19 mouse cellular contexts compared by ENCODE assay signal in the genomic region with DNA sequence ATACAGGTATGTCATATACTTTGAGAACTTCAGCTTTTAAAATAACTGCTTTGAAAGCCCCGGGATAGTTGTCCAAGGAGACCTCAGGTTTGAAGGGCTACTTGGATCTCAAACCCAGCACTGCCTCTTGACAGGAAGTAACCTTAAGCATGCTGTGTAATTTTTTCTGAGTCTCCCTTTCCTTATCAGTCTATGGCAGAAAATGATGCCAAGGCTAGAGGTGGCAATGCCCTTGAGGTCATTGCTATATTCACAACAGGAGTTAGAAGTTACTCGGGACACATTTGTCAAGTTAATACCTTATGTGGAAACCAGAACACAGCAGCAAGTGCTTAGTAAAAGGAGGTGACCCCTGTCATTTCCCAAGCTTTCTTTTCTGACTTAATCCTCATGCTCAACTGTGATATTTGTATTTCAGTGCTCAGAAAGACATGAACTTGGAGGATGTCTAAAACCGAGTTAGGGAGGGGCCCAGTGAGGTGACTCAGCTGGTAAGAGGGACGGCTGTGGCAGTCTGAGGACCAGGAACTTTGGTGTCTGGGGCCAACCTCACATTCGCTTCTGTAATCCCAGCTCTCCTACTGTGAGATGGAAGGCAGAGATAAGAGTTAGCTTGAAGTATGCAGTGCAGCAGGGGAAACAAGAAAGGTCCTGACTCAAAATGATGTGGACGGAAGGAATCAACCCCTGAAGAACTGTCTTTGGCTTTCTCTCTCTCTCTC. TPM values are rescaled to one million over a fixed set of nuclear protein-coding genes. Genes with fewer than 3 reads are reported as not detected.
DNase-seq lines count a peak whose midpoint lies in the region; ATAC-seq and TF ChIP-seq lines count a peak whose summit lies in the region.
"Had no signal": no experiment of that assay in that cellular context is flagged by ENCODE, and none has a peak within 500 bp of the region (broad histone marks: within the 10 kb centered on the region; RNA-seq: fewer than 3 reads in every experiment).

No protein-coding gene starts in this region.

- 38% methylated on average over 6 of the region's 6 CpGs for WGBS in heart, postnatal 0 days
- 53% methylated on average over 6 of the region's 6 CpGs for WGBS in intestine, embryonic 16.5 days
- 42% methylated on average over 6 of the region's 6 CpGs for WGBS in stomach, embryonic 15.5 days

- H3K36me3 ChIP-seq in heart, postnatal 0 days (replicated peaks; ENCODE audit: control insufficient read depth, insufficient read depth, low read length) = no peaks in the 10 kb centered on the region
- H3K36me3 ChIP-seq in intestine, embryonic 16.5 days (ENCODE audit: control insufficient read depth, insufficient read depth, low read length) = no peaks in the 10 kb centered on the region
- no peaks in the 10 kb centered on the region for H3K36me3 ChIP-seq in stomach, embryonic 15.5 days
- H3K36me3 ChIP-seq: embryonic facial prominence, embryonic 10.5 days; forebrain, embryonic 15.5 days; heart, embryonic 13.5 days; kidney, embryonic 15.5 days; limb, embryonic 15.5 days; neural tube, embryonic 13.5 days had no signal

- no peak for TF ChIP-seq CTCF in heart, postnatal 0 days (IDR thresholded peaks at IDR 0.05; ENCODE audit: low read depth)

- no peak overlapping the region for H3K4me2 ChIP-seq in heart, postnatal 0 days (ENCODE audit: low read depth, low read length)
- H3K4me2 ChIP-seq in intestine, embryonic 16.5 days (ENCODE audit: low read depth, low read length) = no peak overlapping the region
- H3K4me2 ChIP-seq in stomach, embryonic 15.5 days = no peak overlapping the region
- H3K4me2 ChIP-seq: forebrain, embryonic 15.5 days; heart, embryonic 13.5 days; kidney, embryonic 15.5 days; limb, embryonic 15.5 days; lung, embryonic 14.5 days; neural tube, embryonic 13.5 days had no signal

- H3K9ac ChIP-seq in heart, postnatal 0 days (replicated peaks; ENCODE audit: low read depth, low read length) = no peak overlapping the region
- H3K9ac ChIP-seq in intestine, embryonic 16.5 days (ENCODE audit: low read depth, low read length) = no peak overlapping the region
- H3K9ac ChIP-seq in stomach, embryonic 15.5 days = no peak overlapping the region
- H3K9ac ChIP-seq: forebrain, embryonic 15.5 days; heart, embryonic 13.5 days; kidney, embryonic 15.5 days; limb, embryonic 15.5 days; lung, embryonic 14.5 days; neural tube, embryonic 13.5 days had no signal

- intact Hi-C loops in heart, postnatal 10 days (cut with DNase I) = loop anchor here (5.0 kb wide), 1 partner anchor 66 kb away; no protein-coding TSS in a partner anchor

- no peak for TF ChIP-seq EP300 in heart, postnatal 0 days (IDR thresholded peaks at IDR 0.05; ENCODE audit: low read depth)

- peak; percentile 36; the same call in 1 of the 2 replicates for ATAC-seq in heart, postnatal 0 days (ENCODE audit: insufficient read depth, low read depth)
- peak; percentile 59 for ATAC-seq in intestine, embryonic 16.5 days
- ATAC-seq in stomach, embryonic 15.5 days (ENCODE audit: insufficient read depth, low FRiP score, low read depth) = 0 out of 2 replicates have a peak, but pooled peaks have one; percentile 5
- ATAC-seq: forebrain, embryonic 15.5 days had no signal

- peak; percentile 43 for DNase-seq in heart, postnatal 0 days (ENCODE audit: low spot score)
- DNase-seq in heart, postnatal 10 days = no peak
- peak; percentile 7 for DNase-seq in CD4-positive helper T cell, adult 2 months (ENCODE audit: low read depth, low spot score)
- no peak for DNase-seq in layer of hippocampus, postnatal 25 days (ENCODE audit: extremely low spot score in 1 of 2, low spot score in 1 of 2)
- DNase-seq in yolk sac, embryonic 10.5 days (ENCODE audit: low spot score) = no peak
- DNase-seq in kidney, adult 9 months = no peak
- DNase-seq: cerebellum, adult 11-12 months; cerebellum, postnatal 25 days; lung, embryonic 14.5 days; right cerebral cortex, postnatal 4 days; thymus, postnatal 14 days had no signal

- peak overlapping the region; percentile 39 for H3K27ac ChIP-seq in heart, postnatal 0 days (ENCODE audit: low read depth)
- H3K27ac ChIP-seq in intestine, embryonic 16.5 days (ENCODE audit: low read length) = no peak overlapping the region
- H3K27ac ChIP-seq in stomach, embryonic 15.5 days = no peak overlapping the region
- H3K27ac ChIP-seq: embryonic facial prominence, embryonic 10.5 days; forebrain, embryonic 15.5 days; heart, embryonic 13.5 days; kidney, embryonic 15.5 days; limb, embryonic 15.5 days; neural tube, embryonic 13.5 days had no signal

- no peaks in the 10 kb centered on the region for H3K9me3 ChIP-seq in heart, postnatal 0 days (replicated peaks; ENCODE audit: control insufficient read depth, low read length)
- no peaks in the 10 kb centered on the region for H3K9me3 ChIP-seq in intestine, embryonic 16.5 days (ENCODE audit: control insufficient read depth, low read length)
- H3K9me3 ChIP-seq in stomach, embryonic 15.5 days = no peaks in the 10 kb centered on the region
- H3K9me3 ChIP-seq: embryonic facial prominence, embryonic 10.5 days; forebrain, embryonic 15.5 days; heart, embryonic 13.5 days; kidney, embryonic 15.5 days; limb, embryonic 15.5 days; neural tube, embryonic 13.5 days had no signal

- peaks cover 15% of the 10 kb centered on the region for H3K4me1 ChIP-seq in heart, postnatal 0 days (ENCODE audit: control insufficient read depth, insufficient read depth)
- H3K4me1 ChIP-seq in intestine, embryonic 16.5 days (ENCODE audit: control insufficient read depth, insufficient read depth, low read length) = 0 out of 2 replicates have a peak, but pooled peaks cover 11% of the 10 kb centered on the region
- H3K4me1 ChIP-seq in stomach, embryonic 15.5 days = no peaks in the 10 kb centered on the region
- H3K4me1 ChIP-seq: forebrain, embryonic 15.5 days; limb, embryonic 15.5 days; neural tube, embryonic 13.5 days had no signal

- no peak overlapping the region for H3K4me3 ChIP-seq in heart, postnatal 0 days (ENCODE audit: low read depth, low read length)
- H3K4me3 ChIP-seq in intestine, embryonic 16.5 days (ENCODE audit: low read length) = no peak overlapping the region
- no peak overlapping the region for H3K4me3 ChIP-seq in stomach, embryonic 15.5 days (replicated peaks)
- H3K4me3 ChIP-seq: embryonic facial prominence, embryonic 10.5 days; forebrain, embryonic 15.5 days; heart, embryonic 13.5 days; kidney, embryonic 15.5 days; limb, embryonic 15.5 days; neural tube, embryonic 13.5 days had no signal

- H3K27me3 ChIP-seq in heart, postnatal 0 days (ENCODE audit: control insufficient read depth, insufficient read depth, low read length) = no peaks in the 10 kb centered on the region
- no peaks in the 10 kb centered on the region for H3K27me3 ChIP-seq in intestine, embryonic 16.5 days (replicated peaks; ENCODE audit: control insufficient read depth, insufficient read depth, low read length)
- no peaks in the 10 kb centered on the region for H3K27me3 ChIP-seq in stomach, embryonic 15.5 days (replicated peaks)
- H3K27me3 ChIP-seq: forebrain, embryonic 15.5 days; heart, embryonic 13.5 days; kidney, embryonic 15.5 days; limb, embryonic 15.5 days; neural tube, embryonic 13.5 days had no signal

RNA-seq across cellular contexts. Expression of a gene that starts 40.6 kb away (rescaled TPM):
- 193 and 208 TPM in 2 replicates for total RNA-seq in heart, postnatal 0 days (2014; rRNA removed; ENCODE audit: low replicate concordance)
- 242 and 287 TPM in 2 replicates for polyA plus RNA-seq in heart, postnatal 0 days (2015; fragmentation: Nextera tagmentation; extraction: Ambion mirVana)
- 100 to 1,000 TPM; 270 to 287 TPM for total RNA-seq in heart, postnatal 10 days (2021)
- polyA plus RNA-seq in intestine, embryonic 16.5 days (2015; fragmentation: Nextera tagmentation; extraction: Ambion mirVana) = 354 and 361 TPM in 2 replicates
- 353 and 361 TPM in 2 replicates for polyA plus RNA-seq in stomach, embryonic 15.5 days (2015; fragmentation: Nextera tagmentation; extraction: Ambion mirVana)
- total RNA-seq in layer of hippocampus, postnatal 25 days (2021) = 100 to 1,000 TPM; 353 TPM

Comparison
In these comparisons a context has a peak if more than half of its experiments do, and no peak if none do; other contexts are left out.
1. DNase-seq: peak in heart, postnatal 0 days (single experiment) and CD4-positive helper T cell, adult 2 months (single experiment); none in heart, postnatal 10 days (0 of 2), layer of hippocampus, postnatal 25 days (0 of 2), yolk sac, embryonic 10.5 days (single experiment) and kidney, adult 9 months (single experiment).
2. ATAC-seq: peak in every context shown above with its lines; median percentile 59 in intestine, embryonic 16.5 days; 36 in heart, postnatal 0 days; 5 in stomach, embryonic 15.5 days.